Mouse (Mus musculus): ENCODE data around the gene Ppp1r21.

The Ppp1r21 gene

DNA sequence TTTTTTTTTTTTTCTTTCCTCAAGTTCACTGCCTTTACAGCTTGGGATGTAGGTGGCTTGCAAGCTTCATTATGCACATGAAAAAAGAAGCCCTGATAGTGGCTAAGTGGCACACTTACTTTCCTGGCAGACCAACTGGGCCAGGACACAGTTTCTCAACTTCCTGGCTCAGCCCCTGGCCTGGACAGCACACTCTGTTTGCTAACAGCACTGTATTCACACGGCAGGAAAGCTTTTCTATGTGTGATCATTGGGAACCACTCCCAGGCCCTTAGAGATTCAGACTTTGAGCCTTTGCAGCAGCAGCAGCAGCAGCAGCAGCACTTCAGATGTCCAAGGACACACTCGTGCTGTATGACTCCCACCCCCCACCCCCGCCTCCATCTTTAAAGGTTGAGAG is 84.3 kb downstream of the Ppp1r21 start:
- DNase-seq (ENCODE audit: low spot score in 2 of 2): no peak

DNA sequence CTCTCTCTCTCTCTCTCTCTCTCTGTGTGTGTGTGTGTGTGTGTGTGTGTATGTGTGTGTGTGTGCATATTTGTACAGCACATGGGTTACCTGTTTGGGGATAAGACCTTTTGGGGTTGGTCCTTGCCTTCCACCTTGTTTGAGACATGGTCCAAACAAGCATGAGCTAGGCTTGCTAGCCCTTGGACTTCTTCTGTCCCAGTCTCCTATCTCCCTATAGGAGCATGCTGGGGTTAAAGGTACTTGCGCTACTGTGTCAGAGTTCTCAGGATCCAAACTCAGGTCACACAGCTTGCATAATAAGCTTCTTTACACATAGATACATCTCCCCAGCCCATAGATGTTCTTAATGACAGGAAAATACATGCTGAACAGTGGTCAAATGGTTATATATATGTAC is 84.8 kb downstream of the Ppp1r21 start:
- DNase-seq (ENCODE audit: low spot score in 2 of 2): no peak

DNA sequence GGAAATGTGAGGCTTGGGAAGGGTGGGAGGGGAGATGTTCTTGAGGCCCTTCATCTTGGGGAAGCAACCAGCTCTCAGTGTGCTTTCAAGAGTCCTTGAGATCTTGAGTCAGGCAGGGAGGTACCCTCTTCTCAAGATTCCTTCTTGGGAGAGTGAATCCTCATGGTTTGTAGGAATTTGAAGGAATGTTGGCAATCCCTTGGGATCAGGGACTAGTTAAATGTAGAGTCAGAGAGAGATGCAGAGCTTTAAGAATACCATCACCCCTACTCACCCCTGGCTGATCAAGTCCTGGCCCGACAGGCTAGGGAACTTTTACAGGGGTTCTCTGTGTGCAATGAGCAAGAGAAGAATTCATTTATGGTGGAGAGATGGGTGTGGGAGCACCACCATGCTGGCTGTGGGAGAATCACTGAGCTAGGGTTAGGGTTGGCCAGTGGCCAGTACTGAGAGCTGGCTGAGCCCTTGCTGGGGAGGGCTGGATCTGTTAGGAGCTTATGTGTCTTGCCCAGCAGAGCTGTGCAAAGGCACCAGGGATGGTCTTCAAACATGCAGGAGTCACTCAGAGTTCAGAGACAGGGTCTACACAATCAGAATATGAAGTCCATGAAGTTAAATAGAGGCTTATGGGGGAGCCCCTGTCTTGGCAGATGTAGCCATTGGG is 85.7 kb downstream of the Ppp1r21 start:
- no peak for DNase-seq (ENCODE audit: low spot score in 2 of 2)

DNA sequence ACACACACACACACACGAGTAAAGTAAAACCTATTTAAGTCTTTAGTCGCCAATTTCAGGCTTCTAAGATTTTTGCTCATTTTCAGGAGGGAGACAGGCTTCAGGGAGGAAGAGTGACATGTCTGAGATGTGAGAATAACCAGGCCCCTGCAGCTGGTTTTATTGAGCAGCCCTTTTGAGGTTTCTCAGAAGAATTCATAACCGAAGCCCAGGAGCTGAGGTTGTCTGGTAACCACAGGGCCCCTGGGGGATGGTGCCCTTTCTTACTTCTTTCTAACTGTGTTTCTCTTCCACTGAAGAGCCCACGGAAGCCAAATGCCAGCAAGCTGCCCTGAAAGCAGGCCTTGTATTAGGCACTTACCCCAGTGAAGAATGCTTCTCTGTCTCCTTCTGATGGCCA is 91.0 kb downstream of the Ppp1r21 start:
- no peak for DNase-seq (ENCODE audit: low spot score in 2 of 2)

DNA sequence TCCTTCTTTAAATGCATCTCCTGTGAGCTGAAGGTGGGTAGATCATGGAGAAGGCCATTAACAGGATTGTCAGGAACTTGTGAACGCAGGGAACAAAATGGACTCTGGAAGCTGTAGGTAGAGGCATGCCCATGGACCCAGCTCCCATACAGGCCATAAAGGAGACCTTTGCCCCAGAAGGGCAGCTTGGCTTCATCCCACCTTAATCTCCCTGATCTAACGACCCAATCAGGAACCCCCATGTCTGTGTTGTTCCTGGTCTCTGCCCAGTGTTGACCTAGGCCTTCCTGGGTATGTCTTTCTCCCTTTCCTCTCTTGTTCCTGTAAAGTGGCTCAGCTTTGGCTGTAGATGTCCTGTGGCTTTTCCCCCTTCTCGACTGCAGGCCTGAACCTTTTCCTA is 91.5 kb downstream of the Ppp1r21 start:
- DNase-seq (ENCODE audit: low spot score in 2 of 2): no peak

DNA sequence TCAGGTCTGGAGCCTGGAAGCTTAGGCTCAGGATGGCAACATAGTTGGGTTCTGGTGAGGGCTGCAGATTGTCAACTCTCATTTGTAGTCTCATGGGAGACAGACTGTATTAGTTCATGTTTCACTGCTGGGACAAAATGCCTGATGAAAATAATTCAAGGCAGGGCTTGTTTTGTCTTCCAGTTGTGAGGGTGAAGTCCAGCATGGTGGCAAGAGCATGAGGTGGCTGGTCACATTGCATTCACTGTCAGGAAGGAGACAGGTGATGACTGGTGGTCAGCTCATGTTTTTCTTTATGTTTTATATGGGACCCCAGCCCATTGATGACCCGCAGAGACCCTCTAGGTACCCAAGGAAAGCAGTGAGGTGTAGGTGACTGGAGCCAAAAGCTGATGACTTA is 92.8 kb downstream of the Ppp1r21 start:
- DNase-seq (ENCODE audit: low spot score in 2 of 2): no peak

DNA sequence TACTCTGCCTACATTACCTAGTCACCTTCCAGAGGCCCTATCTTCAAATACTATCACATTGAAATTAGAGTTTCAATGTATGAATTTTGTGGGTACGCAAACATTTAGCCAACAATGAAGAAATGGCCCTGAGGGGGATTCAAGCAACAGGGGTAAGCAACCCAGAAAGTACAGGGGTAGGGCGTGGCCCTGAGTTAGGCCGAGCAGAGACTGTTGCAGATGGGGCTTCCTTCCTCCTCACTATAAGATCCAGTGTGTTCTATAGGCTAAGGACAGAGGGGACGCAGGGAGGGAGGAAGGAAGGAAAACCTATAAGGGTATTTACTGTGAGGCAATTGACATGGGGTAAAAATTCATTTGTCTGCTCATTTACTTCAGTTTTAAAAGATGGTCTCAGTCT is 94.5 kb downstream of the Ppp1r21 start:
- DNase-seq (ENCODE audit: low spot score in 2 of 2): no peak

DNA sequence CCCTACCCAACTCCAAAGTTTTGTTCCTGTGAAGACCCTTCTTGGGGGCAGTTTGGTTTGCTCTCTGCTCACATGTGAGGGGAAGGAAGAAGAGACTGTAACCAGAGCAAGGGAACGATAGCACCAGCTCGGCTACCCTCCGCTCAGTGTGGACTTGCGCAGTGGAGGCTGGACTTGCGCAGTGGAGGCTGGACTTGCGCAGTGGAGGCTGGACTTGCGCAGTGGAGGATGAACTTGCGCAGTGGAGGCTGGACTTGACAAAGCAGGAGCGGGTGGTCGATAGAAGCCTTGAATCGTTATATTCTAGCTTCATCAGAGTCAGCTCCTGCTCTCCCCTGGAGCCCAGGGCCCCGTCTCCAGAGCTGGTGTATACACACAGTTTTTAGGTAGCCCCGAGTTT is 95.4 kb downstream of the Ppp1r21 start:
- no peak for DNase-seq (ENCODE audit: low spot score in 2 of 2)

DNA sequence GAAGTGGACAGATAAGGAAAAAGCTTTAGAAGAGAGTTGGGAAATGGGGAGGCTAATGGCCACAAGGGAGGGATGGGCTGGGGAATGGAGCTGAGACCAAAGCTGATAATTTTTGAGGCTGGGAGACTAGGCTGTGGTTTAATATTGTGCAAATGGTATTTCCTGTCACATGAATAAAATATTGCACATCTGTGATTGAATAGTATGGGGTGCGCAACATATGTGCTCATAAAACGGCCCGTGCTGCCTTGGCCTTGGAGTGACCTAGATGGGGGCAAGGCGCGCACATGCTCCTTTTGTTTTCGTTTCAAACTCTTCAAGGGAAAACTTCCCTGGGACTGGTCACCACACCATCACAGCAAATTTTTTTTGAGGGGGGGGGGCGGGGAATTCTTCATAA is 96.0 kb downstream of the Ppp1r21 start:
- no peak for DNase-seq (ENCODE audit: low spot score in 2 of 2)

DNA sequence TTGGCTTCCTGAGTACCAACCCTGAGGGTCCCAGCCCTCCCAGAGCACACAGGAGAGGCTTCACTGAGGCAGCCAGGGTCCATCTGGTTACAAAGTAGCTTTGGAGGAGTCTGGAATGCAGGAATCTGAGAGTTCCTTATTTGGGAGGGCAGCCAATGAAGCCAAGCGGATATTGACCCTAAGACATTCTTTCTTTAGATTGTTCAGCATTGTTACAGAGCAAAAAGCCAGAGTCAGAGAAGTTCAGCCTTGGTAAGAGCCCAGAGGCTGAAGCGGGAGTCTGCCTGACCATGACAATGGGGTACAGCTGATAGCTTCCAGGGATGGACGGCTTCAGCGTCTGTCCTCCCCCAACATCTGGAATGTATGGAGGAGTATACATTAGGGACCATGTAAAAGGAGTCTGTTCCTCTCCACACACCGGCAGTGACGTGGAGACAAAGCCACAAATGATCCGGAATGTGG is 96.5 kb downstream of the Ppp1r21 start:
- peak in 1 of 2 experiments; percentile 21 for DNase-seq (ENCODE audit: low spot score in 2 of 2)

DNA sequence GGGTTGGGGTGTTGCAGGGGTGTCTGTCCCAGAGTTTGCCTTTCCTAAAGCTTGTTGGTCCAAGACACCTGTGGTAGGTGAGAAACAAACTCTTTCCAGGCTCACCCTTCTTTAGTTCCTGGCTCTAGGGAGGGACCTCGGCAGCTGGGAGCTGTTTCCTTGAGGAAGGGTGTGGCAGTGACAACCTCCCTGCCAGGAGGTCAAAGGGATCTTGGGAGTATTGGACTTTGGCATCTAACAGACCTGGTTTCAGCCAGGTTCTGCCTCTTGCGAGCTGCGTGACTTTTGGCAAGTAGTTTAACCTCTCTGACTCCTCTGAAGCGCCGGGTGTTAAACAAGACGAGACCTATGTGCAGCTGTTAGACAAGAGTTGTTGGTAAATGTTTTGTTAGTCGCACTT is 97.2 kb downstream of the Ppp1r21 start:
- no peak for DNase-seq (ENCODE audit: low spot score in 2 of 2)

DNA sequence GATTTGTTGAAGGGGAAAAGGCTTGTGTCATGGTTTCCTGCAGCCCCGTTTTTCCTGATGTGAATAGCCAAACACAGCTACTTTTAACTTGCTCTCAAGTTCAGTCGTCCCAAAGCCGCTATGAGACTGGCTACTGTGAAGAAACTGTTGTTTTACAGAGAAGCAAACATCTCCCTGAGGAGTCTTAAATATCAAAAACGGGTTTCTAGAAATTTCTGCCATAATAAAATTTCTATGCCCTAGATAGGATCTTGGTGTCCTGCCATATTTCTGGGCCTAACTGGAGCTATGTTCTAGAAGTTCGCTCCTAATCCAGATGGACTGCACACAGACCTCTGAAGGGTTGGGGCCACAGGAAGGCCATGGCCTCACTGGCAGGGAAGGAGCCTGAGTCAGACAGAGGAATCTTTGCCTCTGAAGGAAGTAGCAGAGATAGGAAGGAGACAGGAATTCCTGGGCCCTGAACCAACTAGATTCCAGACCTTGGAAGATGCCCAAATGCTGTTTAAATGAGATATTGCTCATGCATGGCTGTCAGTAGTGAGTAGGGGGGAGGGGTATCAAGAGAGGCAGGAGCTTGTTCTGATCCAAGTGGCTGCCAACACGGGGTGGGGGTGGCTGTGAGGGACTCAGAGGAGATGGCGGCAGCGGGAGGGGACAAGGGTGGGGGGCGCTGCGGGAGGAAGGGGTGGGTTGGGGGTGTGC is 98.9 kb downstream of the Ppp1r21 start:
- peak; percentile 70 to 78 for DNase-seq (ENCODE audit: low spot score in 2 of 2)

DNA sequence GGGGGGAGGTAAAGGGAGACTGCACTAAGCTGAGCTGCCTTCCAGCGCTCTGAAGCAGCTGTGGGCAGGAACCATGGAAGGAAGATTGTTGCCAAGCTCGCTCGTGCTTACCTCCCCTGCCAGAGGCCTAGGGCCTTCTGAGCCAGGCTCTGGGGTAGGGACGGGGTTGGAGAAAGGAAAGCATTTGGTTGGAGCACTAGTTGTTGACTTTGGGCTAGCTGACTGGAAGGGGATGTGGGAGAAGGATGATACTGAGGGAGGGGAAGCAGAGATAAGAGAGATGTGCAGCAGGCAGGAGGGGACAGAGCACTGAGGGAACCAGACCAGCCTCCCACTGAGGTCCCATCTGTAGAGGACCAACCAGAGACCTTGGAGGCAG is 99.5 kb downstream of the Ppp1r21 start:
- peak in 1 of 2 experiments; percentile 50 for DNase-seq (ENCODE audit: low spot score in 2 of 2)

DNA sequence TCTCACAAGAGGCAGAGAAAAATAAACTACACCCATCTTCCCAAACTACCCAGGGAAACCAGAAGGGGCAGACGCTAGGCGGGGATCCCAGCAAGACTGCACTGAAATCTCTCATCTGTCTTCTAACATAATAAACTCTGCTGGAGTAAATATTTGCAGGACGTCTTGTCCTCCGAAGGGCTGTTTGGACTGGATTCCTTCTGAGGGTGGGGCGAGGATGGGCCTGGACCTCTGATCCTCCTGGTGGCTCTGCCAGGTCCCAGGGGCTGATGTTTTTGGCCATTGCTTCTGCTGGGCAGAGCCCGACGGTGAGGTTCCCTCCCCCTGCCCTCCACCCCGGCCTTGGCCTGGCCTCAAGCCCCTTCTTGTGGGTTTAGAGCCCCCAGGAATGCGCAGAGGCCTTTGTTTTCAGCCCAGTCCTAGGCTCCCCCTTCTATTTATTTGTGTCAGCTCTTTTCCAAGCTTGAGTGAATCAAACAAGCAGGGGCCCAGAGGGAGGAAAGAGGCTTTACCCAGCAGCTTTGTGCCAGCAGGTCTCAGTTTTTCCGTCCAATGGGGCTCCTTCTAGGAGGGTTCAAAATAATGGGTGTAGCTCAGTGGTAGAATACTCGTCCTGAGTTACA is 100.1 kb downstream of the Ppp1r21 start:
- DNase-seq (ENCODE audit: low spot score in 2 of 2): peak in 1 of 2 experiments; percentile 67

DNA sequence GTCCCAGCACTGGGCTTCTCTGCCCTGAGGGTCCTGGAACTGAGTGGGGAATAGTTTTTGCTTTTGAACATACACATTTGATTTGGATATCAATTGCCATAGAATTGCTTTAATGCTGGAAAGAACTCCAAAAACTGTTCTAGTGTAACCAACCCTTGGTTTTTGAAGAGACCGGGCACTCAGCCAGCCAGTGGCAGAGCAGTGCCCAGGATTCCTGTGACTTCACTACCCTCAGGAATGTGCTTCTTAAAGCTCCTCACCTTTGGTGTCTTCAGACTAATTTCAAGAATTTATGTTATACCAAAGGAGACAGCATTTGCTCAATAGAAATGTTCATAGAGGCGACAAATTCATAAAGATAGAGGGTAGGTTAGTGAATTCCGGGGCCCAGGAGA is 100.6 kb downstream of the Ppp1r21 start:
- DNase-seq (ENCODE audit: low spot score in 2 of 2): no peak

DNA sequence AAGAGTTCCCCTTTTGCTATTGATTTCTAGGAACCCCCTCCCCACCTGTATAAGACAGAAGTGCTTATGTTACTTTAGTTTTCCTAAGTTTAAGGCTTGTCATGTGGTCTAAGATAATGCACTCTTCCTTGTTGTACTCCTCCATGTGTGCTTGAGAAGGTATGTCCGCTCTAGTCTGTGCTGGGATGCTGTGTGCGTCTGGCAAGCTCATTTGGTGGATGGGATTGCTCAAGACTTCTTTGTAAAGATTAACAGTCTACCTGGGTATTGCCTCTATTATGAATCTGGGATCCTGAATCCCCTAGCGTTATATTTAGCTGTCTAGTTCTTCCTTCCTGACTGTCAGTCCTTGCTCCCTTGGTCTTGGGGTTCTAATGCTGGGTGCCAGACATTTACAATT is 102.7 kb downstream of the Ppp1r21 start:
- peak in 1 of 2 experiments; percentile 1 for DNase-seq (ENCODE audit: low spot score in 2 of 2)

DNA sequence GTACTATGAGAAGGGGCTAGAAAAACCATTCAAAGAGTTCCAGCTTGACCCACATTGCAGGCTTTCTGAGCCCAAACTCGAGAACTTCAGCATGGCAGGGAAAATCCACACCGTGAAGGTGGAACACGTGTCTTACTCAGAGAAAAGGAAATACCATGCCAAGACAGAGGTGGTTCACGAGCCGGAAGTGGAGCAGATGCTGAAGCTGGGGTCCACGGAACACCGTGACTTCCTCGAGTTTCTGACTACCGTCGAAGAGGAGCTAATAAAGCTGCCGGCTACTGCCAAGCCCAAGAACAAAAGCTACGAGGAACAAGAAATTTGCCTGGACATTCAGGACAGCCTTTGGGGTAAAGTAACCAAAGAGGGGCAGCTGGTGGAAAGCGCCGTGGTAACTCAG is 106.2 kb downstream of the Ppp1r21 start:
- DNase-seq (ENCODE audit: low spot score in 2 of 2): peak in 1 of 2 experiments; percentile 52

DNA sequence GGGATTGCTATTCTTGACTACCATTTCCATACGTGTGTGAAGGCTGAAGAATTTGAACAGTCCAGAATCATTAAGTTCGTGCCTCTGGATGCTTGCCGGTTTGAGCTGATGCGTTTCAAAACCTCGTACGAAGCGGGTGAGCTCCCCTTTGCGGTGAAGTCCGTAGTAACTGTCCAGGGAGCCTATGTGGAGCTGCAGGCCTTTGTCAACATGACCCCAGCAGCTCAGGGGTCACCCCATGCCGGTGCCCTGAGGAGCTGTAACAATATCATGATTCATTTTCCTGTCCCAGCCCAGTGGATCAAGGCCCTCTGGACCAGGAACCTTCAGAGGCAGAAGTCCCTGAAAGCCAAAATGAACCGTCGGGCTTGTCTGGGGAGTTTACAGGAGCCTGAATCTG is 106.7 kb downstream of the Ppp1r21 start:
- peak in 1 of 2 experiments; percentile 51 for DNase-seq (ENCODE audit: low spot score in 2 of 2)
